Mouse (Mus musculus) liver, embryonic 14.5 days (tissue): ENCODE data around the gene Trim41. TPM values are rescaled to one million over a fixed set of nuclear protein-coding genes. Genes with fewer than 3 reads are reported as not detected.
"Not testable (repeated sequence)": the region's sequence is repeated elsewhere in the genome, so short reads cannot be mapped to it uniquely, and the experiment has no call there.

Experiments used
- ATAC-seq: fragments of 200-750 bp; cut with Nextera tagmentation; 2 replicates; pipeline ENCODE4 v1.8.0; 2017; ENCODE audit warnings: moderate number of reproducible peaks, mild to moderate bottlenecking, moderate library complexity; ENCODE audit not compliant: insufficient read depth
- DNase-seq, 3 experiments: peaks; one replicate each; pipeline ENCODE4 v3.0.0-alpha.2; 2012 to 2013; ENCODE audit warnings: low read depth in 3 of 3, low spot score in 3 of 3
- H3K27ac ChIP-seq: fragments of 300-500 bp; sonication (generic); 2 replicates; pipeline ENCODE4 v1.5.1; 2014; ENCODE audit warnings: moderate library complexity, mild to moderate bottlenecking, control low read depth, inconsistent platforms
- H3K27me3 ChIP-seq: fragments of 300-500 bp; sonication (generic); 2 replicates; pipeline ENCODE4 v1.6.1; 2014; ENCODE audit warnings: mild to moderate bottlenecking, low read length, moderate library complexity; ENCODE audit not compliant: control insufficient read depth, insufficient read depth
- H3K36me3 ChIP-seq: fragments of 300-500 bp; sonication (generic); replicated peaks from 2 replicates; pipeline ENCODE4 v1.6.1; 2014; ENCODE audit warnings: low read depth; ENCODE audit not compliant: control insufficient read depth, insufficient read depth
- H3K4me1 ChIP-seq, 2 experiments: fragments of 200-500 bp in 1 of 2; fragments of 300-500 bp in 1 of 2; sonication (generic) in 1 of 2; replicated peaks; 2 replicates each; pipeline ENCODE4 v1.6.1; 2012 to 2014; ENCODE audit warnings: antibody characterized with exemption in 1 of 2, inconsistent platforms in 1 of 2, low read length in 1 of 2; ENCODE audit not compliant: control insufficient read depth in 2 of 2, insufficient read depth in 2 of 2
- H3K4me2 ChIP-seq: fragments of 300-500 bp; sonication (generic); 2 replicates; pipeline ENCODE4 v1.6.1; 2014; ENCODE audit warnings: low read depth, mild to moderate bottlenecking, control low read depth, moderate library complexity
- H3K4me3 ChIP-seq, 2 experiments: fragments of 200-500 bp in 1 of 2; fragments of 300-500 bp in 1 of 2; sonication (generic) in 1 of 2; 2 replicates each; pipeline ENCODE4 v1.5.1; 2012 to 2014; ENCODE audit warnings: low read depth in 2 of 2, low read length in 2 of 2, mild to moderate bottlenecking in 2 of 2, control low read depth in 1 of 2, inconsistent platforms in 1 of 2, moderate library complexity in 1 of 2; ENCODE audit not compliant: insufficient read depth in 1 of 2
- H3K9ac ChIP-seq: fragments of 300-500 bp; sonication (generic); replicated peaks from 2 replicates; pipeline ENCODE4 v1.6.1; 2014; ENCODE audit warnings: mild to moderate bottlenecking, control low read depth, moderate library complexity
- H3K9me3 ChIP-seq: fragments of 300-500 bp; sonication (generic); 2 replicates; pipeline ENCODE4 v1.6.1; 2016; ENCODE audit warnings: low read length, mixed read lengths; ENCODE audit not compliant: control insufficient read depth
- CTCF ChIP-seq: IDR thresholded peaks from 2 replicates; pipeline ENCODE4 v1.5.1; 2016; ENCODE audit warnings: antibody characterized with exemption, low read depth, control low read depth
- EP300 ChIP-seq: IDR thresholded peaks from 2 replicates; pipeline ENCODE4 v1.6.1; 2016; ENCODE audit warnings: antibody characterized with exemption, low read depth
- WGBS: fragments of 180-500 bp; shearing (Covaris S2); extraction: QIAGEN DNeasy Blood & Tissue Kit; methylation state at CpG from one replicate; pipeline ENCODE4 v1.1.7; 2014; ENCODE audit not compliant: insufficient replicate concordance; 5-methylcytosine and 5-hydroxymethylcytosine counted together
- polyA plus RNA-seq, 2 experiments: library from polyadenylated mRNA; depleted of rRNA in 1 of 2; stranded (reverse) in 1 of 2; unstranded in 1 of 2; fragments of >200 nt; fragmentation: Nextera tagmentation in 1 of 2; extraction: Ambion mirVana in 1 of 2; gene quantifications; 2 replicates each; pipeline versions ENCODE4 v1.2.1 to v1.2.3; 2012 to 2014

The Trim41 gene
- polyA plus RNA-seq, 2 experiments, result 1.0 to 9.2 TPM

DNA sequence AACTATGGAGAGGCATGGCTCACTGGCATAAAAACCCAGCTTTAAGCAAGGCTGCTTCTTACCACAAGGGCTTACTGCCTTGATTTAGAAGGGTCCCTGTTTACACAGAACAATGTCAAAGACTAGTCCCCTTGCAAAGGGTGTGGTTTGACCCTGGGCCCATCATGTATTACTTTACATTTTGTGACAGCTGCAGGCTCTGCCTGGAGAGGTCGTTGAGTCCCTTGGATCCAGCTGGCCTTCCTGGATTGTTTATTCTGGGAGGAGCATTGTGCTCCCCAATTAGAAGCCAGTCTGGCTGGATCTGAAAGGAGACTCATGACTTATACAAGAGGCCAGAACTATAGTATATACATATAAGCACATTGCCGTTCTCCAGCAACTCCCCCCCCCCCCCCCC lies 33.1 kb upstream of the Trim41 start:
- ATAC-seq, result no peak
- H3K9me3 ChIP-seq, result no peaks in the 10 kb centered on the region; the same call in 1 of the 2 replicates

DNA sequence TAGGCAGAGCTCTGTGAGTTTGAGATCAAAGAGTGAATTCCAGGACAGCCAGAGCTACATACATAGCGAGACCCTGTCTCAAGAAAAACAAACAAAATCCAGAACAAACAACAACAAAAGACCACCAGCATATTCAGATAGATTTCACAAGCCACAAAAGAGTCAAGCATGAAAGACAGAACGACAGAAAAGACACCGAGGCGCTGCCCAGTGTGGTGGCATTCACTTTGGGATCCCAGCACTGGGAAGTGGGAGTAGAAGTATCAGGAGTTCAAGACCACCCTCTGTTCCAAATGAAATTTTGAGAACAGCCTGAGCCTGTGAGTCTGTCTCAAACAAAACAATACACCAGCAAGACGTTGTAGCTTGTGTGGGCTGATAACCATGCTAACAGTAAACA lies 29.7 kb upstream of the Trim41 start:
- H3K36me3 ChIP-seq, result no peaks in the 10 kb centered on the region
- no peaks in the 10 kb centered on the region; the same call in 1 of the 2 replicates for H3K9me3 ChIP-seq
- no peak for DNase-seq
- no peak overlapping the region for H3K27ac ChIP-seq
- 45% methylated on average over 5 of the region's 5 CpGs for WGBS
- no peak overlapping the region for H3K4me3 ChIP-seq
- TF ChIP-seq CTCF (no peak), EP300 (no peak)
- ATAC-seq, result no peak
- H3K9ac ChIP-seq, result no peak overlapping the region
- H3K4me2 ChIP-seq, result no peak overlapping the region
- H3K4me1 ChIP-seq, result no peaks in the 10 kb centered on the region; a peak in 1 of 4 replicates
- no peaks in the 10 kb centered on the region for H3K27me3 ChIP-seq

More for the DNA sequence above, 33.1 kb upstream of the Trim41 start:
- Histone ChIP-seq H3K4me1 (peaks cover 10% of the 10 kb centered on the region in 2 experiments), H3K27ac (no peak overlapping the region), H3K36me3 (no peaks in the 10 kb centered on the region), H3K27me3 (no peaks in the 10 kb centered on the region), H3K4me2 (no peak overlapping the region), H3K4me3 (no peak overlapping the region), H3K9ac (no peak overlapping the region)
- no peak for TF ChIP-seq CTCF
- no peak for TF ChIP-seq EP300
- no peak for DNase-seq
- 52% methylated on average over 2 of the region's 2 CpGs for WGBS

DNA sequence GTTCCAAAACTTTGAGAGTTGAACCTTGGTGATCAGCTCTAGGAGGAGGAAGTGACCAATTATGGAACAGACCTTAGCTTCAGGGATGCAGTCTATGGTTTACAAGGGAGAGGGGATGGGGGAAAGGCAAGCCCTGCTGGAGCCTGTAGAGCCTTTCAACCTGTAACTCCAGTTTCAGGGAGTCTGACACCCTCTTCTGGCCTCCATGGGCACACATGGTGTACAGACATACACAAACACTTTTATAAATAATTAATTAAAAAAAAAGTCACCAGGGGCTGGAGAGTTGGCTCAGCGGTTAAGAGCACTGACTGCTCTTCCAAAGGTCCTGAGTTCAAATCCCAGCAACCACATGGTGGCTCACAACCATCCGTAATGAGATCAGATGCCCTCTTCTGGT lies 29.2 kb upstream of the Trim41 start:
- not testable (repeated sequence) for DNase-seq, H3K9ac ChIP-seq, H3K4me2 ChIP-seq, H3K27ac ChIP-seq, H3K36me3 ChIP-seq, H3K27me3 ChIP-seq, H3K4me1 ChIP-seq, H3K4me3 ChIP-seq, ATAC-seq, H3K9me3 ChIP-seq
- WGBS, result 57% methylated on average over 2 of the region's 2 CpGs

- DNase-seq (no peak), ATAC-seq (no peak)
- WGBS, result 41% methylated on average over 13 of the region's 13 CpGs
- no peaks in the 10 kb centered on the region for H3K9me3 ChIP-seq
- no peak overlapping the region for H3K9ac ChIP-seq
- no peak overlapping the region for H3K4me2 ChIP-seq
- H3K4me3 ChIP-seq, result no peak overlapping the region
- H3K27me3 ChIP-seq, result no peaks in the 10 kb centered on the region
- H3K27ac ChIP-seq, result no peak overlapping the region
- H3K36me3 ChIP-seq, result no peaks in the 10 kb centered on the region
- H3K4me1 ChIP-seq, result no peaks in the 10 kb centered on the region; a peak in 1 of 4 replicates
- TF ChIP-seq CTCF, result no peak
- no peak for TF ChIP-seq EP300
Observed at GRCm38 (mm10) chr11:48845244-48845815, 28.2 kb upstream of the Trim41 start.

DNA sequence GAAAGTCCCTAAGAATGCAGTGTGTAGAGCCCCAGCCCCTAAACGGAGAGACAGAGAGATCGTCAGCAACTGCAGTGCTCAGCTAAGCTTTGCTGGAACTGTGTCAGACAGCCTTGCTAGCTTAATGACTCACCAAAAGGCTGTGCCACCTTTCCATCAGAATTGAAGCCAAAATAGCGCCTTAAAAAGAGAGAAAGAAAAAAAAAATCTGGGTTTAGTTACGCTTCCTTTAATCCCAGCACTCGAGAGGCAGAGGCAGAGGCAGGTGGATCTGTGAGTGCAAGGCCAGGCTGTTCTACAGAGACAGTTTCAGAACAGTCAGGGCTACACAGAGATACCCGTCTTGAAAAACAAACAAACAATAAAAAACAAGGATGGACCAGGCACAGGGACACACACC lies 27.2 kb upstream of the Trim41 start:
- Histone ChIP-seq H3K27me3 (no peaks in the 10 kb centered on the region), H3K4me3 (no peak overlapping the region)
- DNase-seq, result no peak

More for the DNA sequence above, 27.2 kb upstream of the Trim41 start:
- H3K4me1 ChIP-seq, result no peaks in the 10 kb centered on the region; a peak in 1 of 4 replicates
- no peak for TF ChIP-seq CTCF
- TF ChIP-seq EP300, result no peak
- WGBS, result 60% methylated on average over 6 of the region's 6 CpGs
- H3K27ac ChIP-seq, result no peak overlapping the region
- no peak for ATAC-seq
- no peaks in the 10 kb centered on the region for H3K9me3 ChIP-seq
- H3K36me3 ChIP-seq, result no peaks in the 10 kb centered on the region
- H3K4me2 ChIP-seq, result no peak overlapping the region
- no peak overlapping the region for H3K9ac ChIP-seq
